Mouse (Mus musculus) adrenal gland, adult 18-20 months (tissue): Measurements from ENCODE around the gene a. TPM values are rescaled to one million over a fixed set of nuclear protein-coding genes. Genes with fewer than 3 reads are reported as not detected.
"Not testable (repeated sequence)": the region's sequence is repeated elsewhere in the genome, so short reads cannot be mapped to it uniquely, and the experiment has no call there.

Experiments
- DNase-seq, 2 experiments: peaks; one replicate each; pipeline ENCODE4 v3.0.0; 2021 to 2022; ENCODE audit warnings: low spot score in 2 of 2
- total RNA-seq, 2 experiments: library from RNA; stranded (reverse); gene quantifications; 1 replicate in 1 of 2; 2 replicates in 1 of 2; pipeline ENCODE4 v1.2.3; 2021

The a gene
- total RNA-seq, 2 experiments from 2014 or later: not detected

DNA sequence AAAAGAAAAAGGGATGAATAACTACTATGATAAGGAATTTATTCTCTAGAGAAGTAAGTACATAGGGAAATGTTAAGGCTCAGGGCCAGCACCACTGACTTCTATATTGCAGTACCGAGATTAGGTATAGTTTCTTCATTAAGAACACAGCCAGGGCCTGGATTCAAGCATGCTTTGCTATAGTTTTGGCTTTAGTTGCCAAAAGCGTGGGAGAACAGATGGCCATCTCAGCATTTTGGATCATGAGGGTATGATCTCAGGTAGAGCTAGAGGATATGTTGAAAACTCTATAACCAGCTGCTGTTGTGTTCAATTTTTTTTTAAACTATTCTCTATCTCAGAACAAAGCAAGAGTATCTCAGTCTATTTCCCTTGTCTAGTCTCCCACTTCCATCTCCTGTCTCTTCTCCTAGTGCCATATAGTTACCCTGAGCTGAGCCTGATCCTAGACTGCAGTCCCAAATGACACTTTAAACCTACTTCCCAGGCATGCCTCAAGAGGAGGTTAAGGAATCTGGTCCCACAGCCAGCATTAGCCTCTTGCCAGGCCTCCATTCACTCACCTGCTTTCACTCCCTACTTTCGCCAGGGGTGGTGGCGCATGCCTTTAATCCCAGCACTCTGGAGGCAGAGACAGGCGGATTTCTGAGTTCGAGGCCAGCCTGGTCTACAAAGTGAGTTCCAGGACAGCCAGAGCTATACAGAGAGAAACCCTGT, 43.1 kb downstream of the a start:
- DNase-seq: no peak

- DNase-seq: no peak
Observed at GRCm38 (mm10) chr2:154836537-154836936, 45.3 kb downstream of the a start.

- no peak for DNase-seq
Observed at GRCm38 (mm10) chr2:154848086-154848485, 56.9 kb downstream of the a start.

DNA sequence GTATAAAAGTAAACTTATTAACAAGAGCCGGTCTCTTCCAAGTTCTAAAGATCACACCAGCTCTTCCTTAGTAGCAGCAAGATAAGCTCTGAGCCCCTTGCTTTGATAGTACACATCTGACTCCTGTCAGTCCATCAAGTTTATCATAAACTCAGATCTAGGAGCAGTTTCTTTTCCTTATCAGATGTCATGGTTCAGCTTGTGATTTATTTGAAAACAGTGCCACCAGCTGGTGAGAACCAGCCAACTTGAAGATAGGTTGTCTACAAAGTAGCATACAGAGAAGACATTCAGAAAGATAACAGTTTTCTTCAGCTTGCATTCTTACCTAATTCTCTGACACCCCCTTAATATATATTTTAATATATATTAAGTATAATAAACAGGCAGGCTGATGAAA, 64.2 kb downstream of the a start:
- peak; percentile 46 to 58 for DNase-seq

- no peak for DNase-seq
Observed at GRCm38 (mm10) chr2:154863672-154864071, 72.5 kb downstream of the a start.

- DNase-seq: no peak
Observed at GRCm38 (mm10) chr2:154865696-154866095, 74.5 kb downstream of the a start.

- no peak for DNase-seq
Observed at GRCm38 (mm10) chr2:154868106-154868505, 76.9 kb downstream of the a start.

DNA sequence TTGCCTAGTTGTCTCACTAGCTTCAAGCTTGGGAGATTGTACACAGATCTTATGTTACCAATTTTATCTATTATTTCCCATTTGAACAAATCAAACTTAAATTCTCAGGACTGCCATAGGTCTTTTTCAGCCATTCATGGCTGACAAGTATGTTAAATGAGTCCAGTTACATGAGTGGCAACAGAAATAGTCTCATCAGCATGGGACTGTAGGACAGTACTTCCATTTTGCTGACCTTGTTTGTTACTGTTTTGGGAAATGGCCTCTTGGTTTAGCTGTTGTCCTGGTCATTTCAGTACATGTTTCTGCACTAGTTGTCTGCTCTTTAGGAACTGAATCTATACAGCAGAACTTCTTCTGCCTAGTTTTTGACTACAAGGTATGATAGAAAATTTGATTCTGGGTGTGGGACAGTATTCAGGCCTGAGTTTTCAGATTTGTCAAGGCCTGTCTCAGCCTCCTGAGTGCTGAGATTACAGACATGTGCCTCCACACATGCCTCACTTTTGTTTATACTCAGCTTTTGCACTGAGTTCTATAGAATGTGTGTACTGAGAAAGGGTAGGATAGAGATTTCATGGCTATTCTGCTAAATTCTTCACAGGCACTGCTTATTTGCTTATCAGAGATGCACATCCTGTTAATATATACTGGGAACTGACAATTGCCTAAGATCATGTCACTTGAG, 78.9 kb downstream of the a start:
- DNase-seq: no peak

GRCm38 (mm10) chr2:154876621-154877020, 85.4 kb downstream of the a start:
- no peak for DNase-seq

- DNase-seq: no peak
Observed at GRCm38 (mm10) chr2:154891585-154891984, 100.4 kb downstream of the a start.

- DNase-seq: peak; percentile 91 to 92
Observed at GRCm38 (mm10) chr2:154892201-154893044, 101.2 kb downstream of the a start, which contains the start of gene Eif2s2. Gene Eif2s2, minus strand, starts transcription at chr2:154892935.

GRCm38 (mm10) chr2:154893045-154893385, 101.8 kb downstream of the a start:
- no peak for DNase-seq

DNA sequence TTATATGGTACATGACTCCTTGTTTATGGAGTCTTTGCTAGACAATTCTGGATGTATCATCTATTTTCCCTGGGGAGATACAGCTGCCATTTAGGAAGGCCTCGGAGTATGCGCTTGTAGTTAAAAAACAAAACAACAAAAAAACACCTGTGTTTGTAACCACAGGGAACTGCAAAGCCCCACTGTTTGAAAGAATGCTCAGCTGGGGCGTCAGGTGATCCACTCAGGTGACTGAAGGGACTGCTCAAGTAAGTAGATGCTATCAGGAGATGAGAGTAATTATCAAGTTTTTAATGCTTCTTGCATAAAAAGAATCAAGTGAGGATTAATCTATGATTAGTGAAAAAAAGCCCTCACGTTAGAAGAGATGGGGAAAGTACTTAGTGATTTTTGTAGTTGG, 102.3 kb downstream of the a start:
- no peak for DNase-seq

GRCm38 (mm10) chr2:154899004-154899403, 107.8 kb downstream of the a start:
- not testable (repeated sequence) for DNase-seq

DNA sequence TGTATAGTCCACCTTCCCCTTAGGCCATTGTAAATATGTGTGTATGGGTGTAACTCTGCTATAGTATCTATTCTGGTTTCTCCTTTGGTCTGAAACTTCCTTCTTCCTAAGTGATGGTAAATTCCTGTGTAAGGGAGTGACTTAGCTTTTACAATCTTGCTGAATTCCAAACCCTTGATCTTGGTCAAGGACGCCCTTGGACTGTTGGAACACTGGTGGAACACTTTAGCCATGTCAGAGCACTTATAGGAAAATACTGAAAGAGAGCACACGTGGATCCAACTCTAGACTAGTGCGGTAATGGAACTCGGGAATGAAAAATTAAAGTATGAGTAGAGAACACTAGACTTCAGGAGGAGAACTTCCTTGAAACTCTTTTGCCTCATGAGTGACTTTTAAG, 108.2 kb downstream of the a start:
- DNase-seq: not testable (repeated sequence)

DNA sequence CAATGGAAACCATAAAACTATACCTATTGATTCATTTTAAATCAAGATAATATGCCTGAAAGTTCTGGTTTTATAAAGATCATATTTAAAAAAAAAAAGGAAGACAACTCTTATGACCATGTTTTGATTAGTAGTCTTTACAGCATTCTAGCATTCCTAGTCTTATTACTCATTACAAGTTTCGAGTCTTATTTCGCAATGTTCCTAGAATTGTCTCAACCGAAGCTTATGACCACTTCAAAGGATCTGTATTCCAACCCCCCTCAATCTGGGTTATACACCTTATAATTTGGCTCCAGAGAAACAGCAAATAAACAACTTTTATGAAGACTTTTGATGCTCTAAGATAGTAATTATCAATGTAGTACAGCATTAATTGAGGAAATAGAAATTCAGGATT, 110.9 kb downstream of the a start:
- DNase-seq: no peak

- no peak for DNase-seq
Observed at GRCm38 (mm10) chr2:154905796-154906195, 114.6 kb downstream of the a start.

- DNase-seq: not testable (repeated sequence)
Observed at GRCm38 (mm10) chr2:154908223-154908622, 117.0 kb downstream of the a start.

DNA sequence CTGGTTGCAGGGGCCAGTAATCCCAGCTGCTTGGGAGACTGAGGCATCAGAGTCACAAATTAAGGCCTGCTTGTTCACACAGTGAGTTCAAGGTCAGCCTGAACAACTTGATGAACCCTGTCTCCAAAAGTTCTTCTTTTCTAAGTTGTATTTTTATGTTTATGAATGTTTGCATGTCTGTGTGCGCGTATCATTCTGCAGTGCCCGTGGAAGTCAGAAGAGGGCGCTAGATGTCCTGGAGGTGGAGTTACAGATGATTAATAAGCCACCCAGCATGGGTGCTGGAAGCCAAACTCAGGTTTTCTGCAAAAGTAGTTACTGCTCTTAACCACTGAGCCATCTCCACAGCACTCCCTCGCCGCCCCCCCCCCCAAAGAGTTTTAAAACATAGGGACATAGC, 118.6 kb downstream of the a start:
- DNase-seq: no peak

DNA sequence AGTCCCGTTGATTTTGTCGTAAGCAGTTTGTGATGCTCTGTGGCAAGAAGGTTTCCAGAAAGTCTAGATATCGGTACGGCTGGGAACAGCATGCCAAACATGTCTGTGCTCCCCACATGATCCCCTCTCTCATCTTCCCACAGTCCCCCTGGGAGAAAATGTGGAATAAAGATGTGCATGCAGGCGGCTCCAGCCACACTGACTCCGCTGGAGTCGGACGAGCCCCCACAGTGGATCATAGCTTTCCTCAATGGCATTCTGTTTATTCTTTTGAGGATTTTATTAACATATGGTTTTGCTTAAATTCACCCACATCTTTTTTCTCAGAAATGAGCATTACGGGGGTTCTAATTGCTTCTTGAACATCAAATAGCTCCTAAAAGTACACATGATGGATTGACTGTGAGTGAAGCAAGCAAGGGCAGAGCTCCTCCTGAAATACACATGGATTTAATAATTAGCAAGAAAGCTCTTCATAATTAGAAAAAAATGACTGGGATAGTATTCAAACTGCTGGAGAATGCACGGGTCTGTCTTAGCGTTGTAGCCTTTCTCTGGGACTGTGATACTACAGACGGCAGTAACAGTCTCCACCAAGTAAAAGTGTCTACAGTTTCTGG, 124.8 kb downstream of the a start:
- no peak for DNase-seq

- no peak for DNase-seq
Observed at GRCm38 (mm10) chr2:154916547-154916946, 125.3 kb downstream of the a start.
